Mouse (Mus musculus): ENCODE data around the gene Olfr126. TPM values are rescaled to one million over a fixed set of nuclear protein-coding genes. Genes with fewer than 3 reads are reported as not detected.

Gene Olfr126
- not detected in 2 replicates for polyA plus RNA-seq (2015; fragmentation: Nextera tagmentation; extraction: Ambion mirVana)

GRCm38 (mm10) chr17:37847183-37847582, at the start of gene Olfr126:
Gene Olfr126, plus strand, starts transcription at chr17:37847483.
- H3K9me3 ChIP-seq: no peaks in the 10 kb centered on the region
- H3K27me3 ChIP-seq: no peaks in the 10 kb centered on the region
- H3K9ac ChIP-seq: no peak within 1 kb of the TSS
- no peaks in the 10 kb centered on the region for H3K4me1 ChIP-seq (replicated peaks)
- H3K27ac ChIP-seq (replicated peaks): no peak within 1 kb of the TSS
- no peak for ATAC-seq (ENCODE audit: low FRiP score, low read depth)
- no peak within 1 kb of the TSS for H3K4me2 ChIP-seq
- no peak within 1 kb of the TSS for H3K4me3 ChIP-seq
- H3K36me3 ChIP-seq: no peaks in the 10 kb centered on the region

- Histone ChIP-seq H3K9me3 (no peaks in the 10 kb centered on the region), H3K36me3 (no peaks in the 10 kb centered on the region), H3K4me3 (no peak within 1 kb of the TSS), H3K27ac (replicated peaks) (no peak within 1 kb of the TSS), H3K4me1 (replicated peaks) (no peaks in the 10 kb centered on the region), H3K9ac (no peak within 1 kb of the TSS), H3K4me2 (no peak within 1 kb of the TSS), H3K27me3 (no peaks in the 10 kb centered on the region)
- no peak for ATAC-seq (ENCODE audit: low FRiP score, low read depth)
- WGBS: 88% methylated on average over 3 of the region's 3 CpGs
These were observed 47.7 kb upstream of the Olfr126 start, which contains the start of gene Olfr124 for GRCm38 (mm10) chr17:37799588-37799987. Gene Olfr124, plus strand, starts transcription at chr17:37799888.

GRCm38 (mm10) chr17:37832649-37833048, 14.6 kb upstream of the Olfr126 start, which contains the start of gene Olfr125:
Gene Olfr125, plus strand, starts transcription at chr17:37832949.
- Histone ChIP-seq H3K4me3 (no peak within 1 kb of the TSS), H3K4me1 (replicated peaks) (no peaks in the 10 kb centered on the region), H3K9me3 (no peaks in the 10 kb centered on the region), H3K27ac (replicated peaks) (no peak within 1 kb of the TSS), H3K27me3 (no peaks in the 10 kb centered on the region), H3K4me2 (no peak within 1 kb of the TSS), H3K9ac (no peak within 1 kb of the TSS), H3K36me3 (no peaks in the 10 kb centered on the region)
- ATAC-seq (ENCODE audit: low FRiP score, low read depth): no peak

- Histone ChIP-seq H3K4me3 (no peak overlapping the region), H3K4me2 (no peak overlapping the region), H3K27me3 (no peaks in the 10 kb centered on the region), H3K4me1 (replicated peaks) (no peaks in the 10 kb centered on the region), H3K27ac (replicated peaks) (no peak overlapping the region), H3K9ac (no peak overlapping the region), H3K9me3 (no peaks in the 10 kb centered on the region), H3K36me3 (no peaks in the 10 kb centered on the region)
- ATAC-seq (ENCODE audit: low FRiP score, low read depth): no peak
- 63% methylated on average over 2 of the region's 2 CpGs for WGBS
These were observed 16.6 kb downstream of the Olfr126 start for GRCm38 (mm10) chr17:37863901-37864300.

- WGBS: 20% methylated on average over 8 of the region's 8 CpGs
- H3K4me2 ChIP-seq: no peak overlapping the region
- no peak for ATAC-seq (ENCODE audit: low FRiP score, low read depth)
- no peaks in the 10 kb centered on the region for H3K27me3 ChIP-seq
- no peak overlapping the region for H3K9ac ChIP-seq
- no peaks in the 10 kb centered on the region for H3K36me3 ChIP-seq
- no peak overlapping the region for H3K4me3 ChIP-seq
- no peaks in the 10 kb centered on the region for H3K4me1 ChIP-seq (replicated peaks)
- H3K27ac ChIP-seq (replicated peaks): no peak overlapping the region
- H3K9me3 ChIP-seq: no peaks in the 10 kb centered on the region
These were observed 22.5 kb downstream of the Olfr126 start for GRCm38 (mm10) chr17:37869676-37870205.

- Histone ChIP-seq H3K9me3 (no peaks in the 10 kb centered on the region), H3K27ac (replicated peaks) (no peak overlapping the region), H3K4me3 (no peak overlapping the region), H3K9ac (no peak overlapping the region), H3K36me3 (no peaks in the 10 kb centered on the region), H3K27me3 (no peaks in the 10 kb centered on the region), H3K4me1 (replicated peaks) (no peaks in the 10 kb centered on the region), H3K4me2 (no peak overlapping the region)
- no peak for ATAC-seq (ENCODE audit: low FRiP score, low read depth)
- 89% methylated on average over 3 of the region's 3 CpGs for WGBS
These were observed 26.5 kb downstream of the Olfr126 start for GRCm38 (mm10) chr17:37873830-37874229.

GRCm38 (mm10) chr17:37900137-37900536, 52.9 kb downstream of the Olfr126 start, which contains the start of gene Olfr127:
Gene Olfr127, plus strand, starts transcription at chr17:37900437.
- Histone ChIP-seq H3K4me1 (replicated peaks) (no peaks in the 10 kb centered on the region), H3K9me3 (no peaks in the 10 kb centered on the region), H3K9ac (no peak within 1 kb of the TSS), H3K4me2 (no peak within 1 kb of the TSS), H3K36me3 (no peaks in the 10 kb centered on the region), H3K27me3 (no peaks in the 10 kb centered on the region), H3K4me3 (no peak within 1 kb of the TSS), H3K27ac (replicated peaks) (no peak within 1 kb of the TSS)
- ATAC-seq (ENCODE audit: low FRiP score, low read depth): no peak
- 88% methylated on average over 1 of the region's 1 CpGs for WGBS

Other genes starting within 250 kb of the Olfr126 start
- not detected in 2 replicates for gene Olfr115, start 220.4 kb upstream of the Olfr126 start, polyA plus RNA-seq (2015; fragmentation: Nextera tagmentation; extraction: Ambion mirVana)
- gene Olfr116, start 220.3 kb upstream of the Olfr126 start, polyA plus RNA-seq (2015; fragmentation: Nextera tagmentation; extraction: Ambion mirVana): not detected in 2 replicates
- not detected in 2 replicates for gene Olfr117, start 183.7 kb upstream of the Olfr126 start, polyA plus RNA-seq (2015; fragmentation: Nextera tagmentation; extraction: Ambion mirVana)
- gene Olfr118, start 180.5 kb upstream of the Olfr126 start, polyA plus RNA-seq (2015; fragmentation: Nextera tagmentation; extraction: Ambion mirVana): not detected in 2 replicates
- not detected in 2 replicates for gene Olfr119, start 150.9 kb upstream of the Olfr126 start, polyA plus RNA-seq (2015; fragmentation: Nextera tagmentation; extraction: Ambion mirVana)
- not detected in 2 replicates for gene Olfr120, start 125.7 kb upstream of the Olfr126 start, polyA plus RNA-seq (2015; fragmentation: Nextera tagmentation; extraction: Ambion mirVana)
- not detected in 2 replicates for gene Olfr121, start 98.6 kb upstream of the Olfr126 start, polyA plus RNA-seq (2015; fragmentation: Nextera tagmentation; extraction: Ambion mirVana)
- not detected in 2 replicates for gene Olfr122, start 78.9 kb upstream of the Olfr126 start, polyA plus RNA-seq (2015; fragmentation: Nextera tagmentation; extraction: Ambion mirVana)
- gene Olfr123, start 54.0 kb upstream of the Olfr126 start, polyA plus RNA-seq (2015; fragmentation: Nextera tagmentation; extraction: Ambion mirVana): not detected in 2 replicates
- gene Olfr124, start 47.6 kb upstream of the Olfr126 start, polyA plus RNA-seq (2015; fragmentation: Nextera tagmentation; extraction: Ambion mirVana): not detected in 2 replicates
- gene Olfr125, start 14.5 kb upstream of the Olfr126 start, polyA plus RNA-seq (2015; fragmentation: Nextera tagmentation; extraction: Ambion mirVana): not detected in 2 replicates
- not detected in 2 replicates for gene Olfr127, start 53.0 kb downstream of the Olfr126 start, polyA plus RNA-seq (2015; fragmentation: Nextera tagmentation; extraction: Ambion mirVana)
- not detected in 2 replicates for gene Olfr128, start 73.1 kb downstream of the Olfr126 start, polyA plus RNA-seq (2015; fragmentation: Nextera tagmentation; extraction: Ambion mirVana)
- gene Olfr761, start 105.6 kb downstream of the Olfr126 start, polyA plus RNA-seq (2015; fragmentation: Nextera tagmentation; extraction: Ambion mirVana): not detected in 2 replicates
- gene Olfr129, start 212.6 kb downstream of the Olfr126 start, polyA plus RNA-seq (2015; fragmentation: Nextera tagmentation; extraction: Ambion mirVana): not detected in 2 replicates
- not detected in 2 replicates for gene Olfr130, start 216.4 kb downstream of the Olfr126 start, polyA plus RNA-seq (2015; fragmentation: Nextera tagmentation; extraction: Ambion mirVana)
- gene Olfr131, start 241.2 kb downstream of the Olfr126 start, polyA plus RNA-seq (2015; fragmentation: Nextera tagmentation; extraction: Ambion mirVana): not detected in 2 replicates

All from hindbrain, embryonic 15.5 days (tissue).